Mouse (Mus musculus) thymus, postnatal 4 days (tissue): Measurements from ENCODE around the gene 4921501E09Rik.
"Not testable (repeated sequence)": the region's sequence is repeated elsewhere in the genome, so short reads cannot be mapped to it uniquely, and the experiment has no call there.

ENCODE experiments used
- DNase-seq: peaks from one replicate; pipeline ENCODE4 v3.0.0; 2021

The 4921501E09Rik gene

DNA sequence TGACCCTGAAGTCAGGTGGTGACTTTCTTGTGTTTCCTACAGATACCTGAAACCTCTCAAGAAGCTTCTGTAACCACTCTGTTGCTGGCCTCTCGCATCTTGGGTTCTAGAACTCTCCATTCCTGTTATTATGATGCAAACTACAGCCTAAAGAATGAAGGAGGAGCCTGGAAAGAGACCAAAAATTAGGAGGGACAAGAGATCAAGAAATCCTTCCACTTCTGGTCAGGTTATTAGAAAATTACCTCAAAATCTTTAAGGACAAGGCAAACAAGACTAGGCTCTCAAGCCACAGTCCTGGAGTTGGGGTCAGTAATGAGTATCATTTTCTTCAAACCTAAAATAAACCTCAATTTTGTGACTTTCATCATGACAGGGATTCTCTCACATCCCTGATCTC is at the start of gene 4921501E09Rik:
Gene 4921501E09Rik, minus strand, starts transcription at position 101 of the 400 bp plus-strand sequence.
- no peak for DNase-seq

DNA sequence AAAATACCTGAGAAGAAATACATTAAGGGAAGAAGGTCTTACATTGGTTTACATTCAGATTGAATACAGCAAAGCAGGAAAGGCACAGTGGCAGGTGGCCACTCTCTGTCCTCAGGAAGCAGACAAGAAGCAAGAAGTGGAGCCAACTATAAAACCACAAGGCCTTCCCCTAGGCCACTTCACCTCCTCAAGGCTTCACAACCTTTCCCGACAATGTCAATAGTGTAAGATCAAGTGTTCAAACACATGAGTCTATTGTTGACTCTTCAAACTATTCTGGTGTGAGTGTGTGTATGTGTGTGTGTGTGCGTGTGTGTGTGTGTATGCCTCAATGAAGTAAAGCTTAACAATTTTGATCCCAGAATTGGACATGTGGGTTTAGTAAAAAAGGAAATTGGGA is 29.5 kb upstream of the 4921501E09Rik start:
- DNase-seq: no peak

DNA sequence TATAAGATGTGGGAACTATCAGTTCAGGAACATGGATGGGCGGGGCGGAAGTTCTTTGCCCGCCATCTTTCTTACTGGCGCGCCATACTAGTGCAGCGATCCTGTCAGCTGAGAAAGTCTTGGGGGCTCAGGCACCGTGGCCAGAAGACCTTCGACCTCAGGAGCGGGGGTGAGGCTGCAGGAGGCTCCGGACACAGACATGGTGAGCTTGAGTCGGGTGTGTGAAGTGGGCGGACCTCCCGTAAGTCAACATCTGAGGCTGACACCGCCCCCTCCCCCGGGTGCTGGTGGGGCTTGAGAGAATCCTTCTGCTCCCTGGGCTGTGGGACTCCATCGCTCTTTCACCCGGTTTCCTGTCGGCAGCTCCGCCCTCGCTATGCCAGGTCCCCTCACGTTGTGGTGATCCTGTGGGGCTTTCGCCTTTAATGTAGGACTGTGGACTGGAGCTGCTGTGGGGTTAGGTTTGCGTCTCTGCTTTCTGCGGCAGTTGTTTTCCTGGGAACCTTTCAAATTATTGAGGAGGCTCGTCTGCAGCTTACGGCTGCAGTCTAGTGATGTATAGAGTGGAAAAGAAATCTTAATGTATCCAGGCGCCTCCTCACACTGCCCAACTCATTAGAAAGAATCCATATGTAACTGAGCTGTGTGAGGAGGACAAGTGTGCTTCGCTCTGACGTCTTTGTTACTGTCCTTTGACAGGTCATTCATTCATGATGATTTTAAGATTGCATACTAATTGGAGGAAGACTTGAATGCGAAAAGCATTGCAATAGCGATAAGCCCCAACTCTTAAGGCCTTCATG is 24.7 kb upstream of the 4921501E09Rik start:
- peak; percentile 80 for DNase-seq

DNA sequence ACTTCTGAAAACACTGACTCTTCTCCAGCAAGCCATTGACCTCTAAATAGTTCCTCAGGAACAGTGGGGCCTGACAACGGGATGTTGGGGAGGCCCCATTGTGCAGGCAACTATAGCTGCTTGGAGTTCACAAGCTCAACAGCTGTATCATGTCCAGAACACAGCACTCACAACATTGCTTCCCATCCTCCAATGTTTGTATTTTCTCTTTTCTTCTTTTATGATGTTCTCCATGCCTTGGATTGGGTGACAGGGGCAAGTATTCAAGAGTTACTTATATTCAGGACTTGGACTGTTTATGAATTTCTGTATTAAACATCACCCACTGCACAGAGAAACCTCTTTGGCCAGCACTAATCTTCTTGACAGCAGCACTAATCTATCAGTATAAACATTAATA is 23.8 kb upstream of the 4921501E09Rik start:
- no peak for DNase-seq

DNA sequence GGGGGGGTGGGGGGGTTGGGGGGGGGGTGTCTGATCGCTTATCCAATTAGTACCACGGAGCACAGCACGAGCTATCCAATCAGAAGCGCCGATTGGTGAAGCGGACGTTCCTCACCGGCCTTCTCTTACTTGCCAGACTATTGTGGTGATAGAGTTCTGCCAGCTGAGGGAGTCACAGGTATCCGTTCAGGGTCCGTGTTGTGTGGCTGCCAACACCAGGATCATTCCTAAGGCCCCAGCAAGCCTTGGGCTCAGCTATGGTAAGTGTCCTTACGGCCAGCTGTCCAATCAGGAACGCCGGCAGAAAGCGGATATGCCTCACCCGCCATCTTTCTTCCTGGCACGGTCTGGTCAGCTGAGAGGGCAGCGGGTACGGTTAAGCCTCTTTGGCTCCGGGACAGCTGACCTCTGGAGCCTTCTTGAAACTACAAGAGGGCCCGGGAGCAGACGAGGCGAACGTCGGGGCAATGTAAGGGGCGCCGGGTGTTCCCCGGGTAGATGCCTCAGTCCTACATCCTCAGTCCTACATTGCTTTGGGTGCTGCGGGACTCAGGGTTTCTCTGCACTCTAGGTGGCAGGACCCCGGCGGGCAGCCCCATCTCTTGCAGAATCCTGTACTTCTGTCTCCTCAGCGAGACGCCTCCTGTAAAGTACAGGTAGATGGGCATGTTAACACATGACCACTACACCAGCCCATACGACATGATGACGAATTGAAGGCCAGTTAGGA is 21.5 kb upstream of the 4921501E09Rik start, which contains the start of gene Zfp563:
Gene Zfp563, plus strand, starts transcription at position 91 of the 730 bp plus-strand sequence.
- peak; percentile 88 for DNase-seq

DNA sequence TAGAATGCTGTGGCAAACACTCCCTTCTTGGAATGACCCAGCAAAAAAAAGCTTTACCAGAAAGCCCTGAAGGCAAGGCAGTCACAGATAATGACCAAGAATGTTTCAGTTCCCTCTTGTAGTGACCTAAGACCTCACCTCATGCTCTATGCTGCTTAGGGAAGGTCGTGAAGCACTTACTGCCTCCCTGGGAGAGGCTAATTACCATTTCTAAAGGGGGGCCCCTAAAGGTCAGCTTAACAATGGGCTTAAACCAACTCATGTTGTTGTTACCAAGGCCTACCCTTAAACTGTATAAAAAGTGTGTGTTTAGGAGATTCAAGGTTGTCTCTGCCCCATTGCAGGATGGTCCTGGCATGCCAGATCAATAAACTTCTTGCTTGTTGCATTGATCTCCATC is 4.9 kb downstream of the 4921501E09Rik start:
- DNase-seq: no peak

DNA sequence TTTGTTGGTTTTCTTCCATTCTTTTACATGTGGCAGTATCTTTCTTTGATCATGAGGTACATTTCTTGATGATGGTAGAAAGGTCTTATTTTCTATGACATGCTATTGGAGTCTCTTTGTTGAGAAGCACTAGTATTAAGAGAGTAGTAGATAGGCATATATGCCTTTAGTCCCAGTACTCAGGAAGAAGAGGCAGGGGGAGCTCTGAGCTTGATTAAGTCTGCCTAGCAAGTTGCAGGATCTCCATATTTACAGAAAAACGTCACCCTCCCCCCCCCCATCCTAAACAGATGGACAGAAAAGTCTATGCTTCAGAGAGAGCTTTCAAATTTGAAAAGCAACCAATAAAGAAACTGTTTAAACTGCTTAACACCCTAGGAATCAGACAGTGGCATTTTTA is 9.1 kb downstream of the 4921501E09Rik start:
- DNase-seq: no peak

DNA sequence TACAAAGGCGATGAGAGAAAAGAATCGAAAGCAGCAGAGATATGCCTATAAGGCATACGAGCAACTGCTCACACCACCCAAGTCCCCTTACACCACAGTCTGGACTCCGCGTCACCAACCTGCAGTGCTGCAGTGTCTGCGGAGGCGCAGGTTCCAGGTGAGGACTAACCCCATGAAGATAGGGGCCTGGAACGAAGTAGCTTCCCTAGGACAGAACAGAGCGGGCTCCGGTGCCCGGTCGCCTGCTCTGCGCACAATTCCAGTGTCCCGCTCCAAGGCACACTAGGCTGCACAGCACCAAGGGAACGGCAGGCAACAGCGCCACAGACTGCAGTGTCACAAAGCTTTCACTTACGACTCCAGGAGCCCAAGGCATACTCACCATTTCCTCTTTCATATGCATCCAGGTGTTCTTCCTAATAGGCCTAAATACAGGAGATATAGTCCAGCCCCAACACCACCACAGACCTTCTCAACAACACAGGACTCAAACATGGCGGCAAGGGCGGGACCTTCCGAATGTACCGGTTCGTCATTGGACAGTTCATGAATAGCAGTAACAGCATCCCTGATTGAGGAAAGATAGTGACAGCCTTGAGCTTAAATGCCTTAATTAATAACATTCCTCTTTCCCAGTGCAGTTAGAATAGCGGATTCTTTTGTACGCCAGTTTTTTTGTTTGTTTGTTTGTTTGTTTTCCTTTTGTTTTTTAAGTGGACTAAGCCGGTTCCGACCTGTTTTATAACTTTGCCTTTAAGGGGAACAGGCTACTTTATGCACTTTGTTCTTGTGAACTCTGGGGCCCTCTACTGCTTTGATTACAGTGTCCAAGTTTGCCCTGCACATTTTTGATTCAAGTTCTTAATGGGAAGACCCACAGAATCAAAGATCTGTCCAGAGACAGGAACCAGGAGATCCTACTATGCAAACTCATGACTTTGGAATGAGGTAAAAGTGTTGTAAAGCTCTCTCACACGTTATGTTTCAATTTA is 34.7 kb downstream of the 4921501E09Rik start, which contains the start of gene Zfp763:
Gene Zfp763, minus strand, starts transcription at position 503 of the 992 bp plus-strand sequence.
- peak; percentile 78 for DNase-seq

DNA sequence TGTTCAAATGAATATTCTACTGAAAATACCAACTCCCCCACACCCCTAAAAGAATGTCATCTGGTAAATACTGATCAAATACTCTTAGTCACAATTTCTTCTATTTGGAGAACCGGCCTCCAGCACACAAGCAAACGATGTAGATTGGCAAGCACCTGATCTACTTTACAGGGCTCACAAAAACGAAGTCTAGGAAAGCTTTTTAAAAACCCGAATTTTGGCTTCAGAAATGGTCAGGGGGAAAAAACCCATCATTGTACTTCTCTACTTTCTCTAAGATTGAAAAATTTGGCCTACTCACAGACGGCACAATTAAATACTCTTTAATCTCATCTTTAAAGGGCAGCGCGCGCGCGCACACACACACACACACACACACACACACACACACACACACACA is 35.5 kb downstream of the 4921501E09Rik start:
- peak; percentile 19 for DNase-seq

DNA sequence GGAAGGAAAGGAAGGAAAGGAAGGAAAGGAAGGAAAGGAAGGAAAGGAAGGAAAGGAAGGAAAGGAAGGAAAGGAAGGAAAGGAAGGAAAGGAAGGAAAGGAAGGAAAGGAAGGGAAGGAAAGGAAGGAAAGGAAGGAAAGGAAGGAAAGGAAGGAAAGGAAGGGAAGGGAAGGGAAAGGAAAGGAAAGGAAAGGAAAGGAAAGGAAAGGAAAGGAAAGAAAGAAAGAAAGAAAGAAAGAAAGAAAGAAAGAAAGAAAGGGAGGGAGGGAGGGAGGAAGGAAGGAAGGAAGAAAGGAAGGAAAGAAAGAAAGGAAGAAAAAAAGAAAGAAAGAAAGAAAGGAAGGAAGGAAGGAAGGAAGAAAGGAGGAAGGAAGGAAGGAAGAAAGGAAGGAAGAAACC is 47.4 kb downstream of the 4921501E09Rik start:
- DNase-seq: not testable (repeated sequence)
